Mouse (Mus musculus): ENCODE results near the gene Atp6v1e2. TPM values are rescaled to one million over a fixed set of nuclear protein-coding genes. Genes with fewer than 3 reads are reported as not detected.

The Atp6v1e2 gene
- not detected in 2 replicates for polyA plus RNA-seq (2015; fragmentation: Nextera tagmentation; extraction: Ambion mirVana)

- Histone ChIP-seq H3K36me3 (no peaks in the 10 kb centered on the region), H3K27me3 (no peaks in the 10 kb centered on the region), H3K9me3 (no peaks in the 10 kb centered on the region), H3K27ac (peak within 1 kb of the TSS; percentile 30; the same call in 1 of the 2 replicates), H3K4me3 (replicated peaks) (no peak within 1 kb of the TSS), H3K4me2 (replicated peaks) (0 out of 2 replicates have a peak within 1 kb of the TSS, but pooled peaks have one; percentile 6), H3K4me1 (replicated peaks) (peaks cover 11% of the 10 kb centered on the region), H3K9ac (replicated peaks) (no peak within 1 kb of the TSS)
- WGBS, result 57% methylated on average over 28 of the region's 28 CpGs
- ATAC-seq, result peak; percentile 84
Observed at GRCm38 (mm10) chr17:86947840-86948796, at the start of gene Atp6v1e2. Gene Atp6v1e2, minus strand, starts transcription at chr17:86947897.

- Histone ChIP-seq H3K4me1 (replicated peaks) (no peaks in the 10 kb centered on the region), H3K27ac (no peak overlapping the region), H3K4me3 (replicated peaks) (no peak overlapping the region), H3K9me3 (no peaks in the 10 kb centered on the region), H3K36me3 (peaks cover 13% of the 10 kb centered on the region), H3K4me2 (replicated peaks) (no peak overlapping the region), H3K9ac (replicated peaks) (no peak overlapping the region), H3K27me3 (no peaks in the 10 kb centered on the region)
- 93% methylated on average over 6 of the region's 6 CpGs for whole genome bisulfite sequencing
- ATAC-seq, result no peak
Observed at GRCm38 (mm10) chr17:86997323-86997722, 49.6 kb upstream of the Atp6v1e2 start.

- no peak for ATAC-seq
- Histone ChIP-seq H3K9ac (replicated peaks) (no peak overlapping the region), H3K36me3 (peaks cover 4% of the 10 kb centered on the region), H3K4me2 (replicated peaks) (no peak overlapping the region), H3K27me3 (no peaks in the 10 kb centered on the region), H3K27ac (no peak overlapping the region), H3K9me3 (no peaks in the 10 kb centered on the region), H3K4me1 (replicated peaks) (peaks cover 23% of the 10 kb centered on the region), H3K4me3 (replicated peaks) (no peak overlapping the region)
- WGBS, result 92% methylated on average over 8 of the region's 8 CpGs
Observed at GRCm38 (mm10) chr17:86991306-86991705, 43.6 kb upstream of the Atp6v1e2 start.

GRCm38 (mm10) chr17:86988601-86989184 lies 41.0 kb upstream of the Atp6v1e2 start:
- Histone ChIP-seq H3K9ac (replicated peaks) (no peak overlapping the region), H3K27ac (peak overlapping the region; percentile 31; the same call in 1 of the 2 replicates), H3K9me3 (no peaks in the 10 kb centered on the region), H3K4me1 (replicated peaks) (peaks cover 31% of the 10 kb centered on the region), H3K4me3 (replicated peaks) (no peak overlapping the region), H3K4me2 (replicated peaks) (no peak overlapping the region), H3K27me3 (no peaks in the 10 kb centered on the region), H3K36me3 (no peaks in the 10 kb centered on the region)
- WGBS, result 32% methylated on average over 6 of the region's 6 CpGs
- ATAC-seq, result peak; percentile 86

GRCm38 (mm10) chr17:86988161-86988560 lies 40.5 kb upstream of the Atp6v1e2 start:
- H3K9ac ChIP-seq (replicated peaks), result no peak overlapping the region
- no peaks in the 10 kb centered on the region for H3K36me3 ChIP-seq
- H3K27me3 ChIP-seq, result no peaks in the 10 kb centered on the region
- H3K4me3 ChIP-seq (replicated peaks), result no peak overlapping the region
- H3K27ac ChIP-seq, result no peak overlapping the region
- H3K9me3 ChIP-seq, result no peaks in the 10 kb centered on the region
- peaks cover 31% of the 10 kb centered on the region for H3K4me1 ChIP-seq (replicated peaks)
- WGBS, result 56% methylated on average over 5 of the region's 5 CpGs
- no peak overlapping the region for H3K4me2 ChIP-seq (replicated peaks)
- ATAC-seq, result peak; percentile 63

- H3K27ac ChIP-seq, result peak overlapping the region; percentile 27
- WGBS, result 33% methylated on average over 17 of the region's 17 CpGs
- H3K4me2 ChIP-seq (replicated peaks), result no peak overlapping the region
- no peak overlapping the region for H3K9ac ChIP-seq (replicated peaks)
- H3K27me3 ChIP-seq, result no peaks in the 10 kb centered on the region
- ATAC-seq, result no peak
- peaks cover 31% of the 10 kb centered on the region for H3K4me1 ChIP-seq (replicated peaks)
- no peak overlapping the region for H3K4me3 ChIP-seq (replicated peaks)
- H3K36me3 ChIP-seq, result 0 out of 2 replicates have a peak, but pooled peaks cover 4% of the 10 kb centered on the region
- no peaks in the 10 kb centered on the region for H3K9me3 ChIP-seq
Observed at GRCm38 (mm10) chr17:86986449-86987138, 38.9 kb upstream of the Atp6v1e2 start.

GRCm38 (mm10) chr17:86982497-86982896 lies 34.8 kb upstream of the Atp6v1e2 start:
- Histone ChIP-seq H3K4me1 (replicated peaks) (peaks cover 19% of the 10 kb centered on the region), H3K4me2 (replicated peaks) (no peak overlapping the region), H3K36me3 (0 out of 2 replicates have a peak, but pooled peaks cover 4% of the 10 kb centered on the region), H3K9ac (replicated peaks) (no peak overlapping the region), H3K9me3 (no peaks in the 10 kb centered on the region), H3K4me3 (replicated peaks) (no peak overlapping the region), H3K27ac (no peak overlapping the region), H3K27me3 (no peaks in the 10 kb centered on the region)
- 59% methylated on average over 9 of the region's 9 CpGs for WGBS
- ATAC-seq, result no peak

- Histone ChIP-seq H3K4me2 (replicated peaks) (no peak overlapping the region), H3K9ac (replicated peaks) (no peak overlapping the region), H3K4me1 (replicated peaks) (peaks cover 12% of the 10 kb centered on the region), H3K27ac (no peak overlapping the region), H3K27me3 (no peaks in the 10 kb centered on the region), H3K4me3 (replicated peaks) (no peak overlapping the region), H3K9me3 (no peaks in the 10 kb centered on the region), H3K36me3 (0 out of 2 replicates have a peak, but pooled peaks cover 4% of the 10 kb centered on the region)
- ATAC-seq, result no peak
- WGBS, result 98% methylated on average over 2 of the region's 2 CpGs
Observed at GRCm38 (mm10) chr17:86981701-86982100, 34.0 kb upstream of the Atp6v1e2 start.

GRCm38 (mm10) chr17:86981205-86981604 lies 33.5 kb upstream of the Atp6v1e2 start:
- Histone ChIP-seq H3K4me1 (replicated peaks) (peaks cover 7% of the 10 kb centered on the region), H3K36me3 (peaks cover 6% of the 10 kb centered on the region; the same call in 1 of the 2 replicates), H3K27ac (no peak overlapping the region), H3K9ac (replicated peaks) (no peak overlapping the region), H3K27me3 (no peaks in the 10 kb centered on the region), H3K9me3 (no peaks in the 10 kb centered on the region), H3K4me3 (replicated peaks) (no peak overlapping the region), H3K4me2 (replicated peaks) (no peak overlapping the region)
- no peak for ATAC-seq
- 100% methylated on average over 1 of the region's 1 CpGs for WGBS

- no peaks in the 10 kb centered on the region for H3K27me3 ChIP-seq
- 86% methylated on average over 6 of the region's 6 CpGs for WGBS
- no peak for ATAC-seq
- H3K4me2 ChIP-seq (replicated peaks), result no peak overlapping the region
- no peak overlapping the region for H3K4me3 ChIP-seq (replicated peaks)
- H3K4me1 ChIP-seq (replicated peaks), result no peaks in the 10 kb centered on the region
- peaks cover 18% of the 10 kb centered on the region; the same call in 1 of the 2 replicates for H3K36me3 ChIP-seq
- H3K27ac ChIP-seq, result no peak overlapping the region
- H3K9me3 ChIP-seq, result no peaks in the 10 kb centered on the region
- H3K9ac ChIP-seq (replicated peaks), result no peak overlapping the region
Observed at GRCm38 (mm10) chr17:86978496-86978895, 30.8 kb upstream of the Atp6v1e2 start.

- Histone ChIP-seq H3K27ac (no peak overlapping the region), H3K4me3 (replicated peaks) (no peak overlapping the region), H3K4me1 (replicated peaks) (no peaks in the 10 kb centered on the region), H3K4me2 (replicated peaks) (no peak overlapping the region), H3K27me3 (no peaks in the 10 kb centered on the region), H3K9ac (replicated peaks) (no peak overlapping the region), H3K9me3 (no peaks in the 10 kb centered on the region), H3K36me3 (peaks cover 22% of the 10 kb centered on the region; the same call in 1 of the 2 replicates)
- 89% methylated on average over 10 of the region's 10 CpGs for WGBS
- no peak for ATAC-seq
Observed at GRCm38 (mm10) chr17:86976387-86976786, 28.7 kb upstream of the Atp6v1e2 start.

Data from midbrain, embryonic 13.5 days (tissue).